Mouse (Mus musculus) leukemia stem cell, adult 10-12 weeks (primary cell): ENCODE results near the gene Plvap. TPM values are rescaled to one million over a fixed set of nuclear protein-coding genes. Genes with fewer than 3 reads are reported as not detected.

ENCODE experiments used
- polyA plus RNA-seq: library from polyadenylated mRNA; stranded (reverse); fragments of >175 nt; gene quantifications from 2 replicates; pipeline ENCODE4 v1.2.3, GENCODE M21; 2012; ENCODE audit warnings: low replicate concordance

Gene Plvap
- polyA plus RNA-seq, result 112 and 117 TPM in 2 replicates

DNA sequence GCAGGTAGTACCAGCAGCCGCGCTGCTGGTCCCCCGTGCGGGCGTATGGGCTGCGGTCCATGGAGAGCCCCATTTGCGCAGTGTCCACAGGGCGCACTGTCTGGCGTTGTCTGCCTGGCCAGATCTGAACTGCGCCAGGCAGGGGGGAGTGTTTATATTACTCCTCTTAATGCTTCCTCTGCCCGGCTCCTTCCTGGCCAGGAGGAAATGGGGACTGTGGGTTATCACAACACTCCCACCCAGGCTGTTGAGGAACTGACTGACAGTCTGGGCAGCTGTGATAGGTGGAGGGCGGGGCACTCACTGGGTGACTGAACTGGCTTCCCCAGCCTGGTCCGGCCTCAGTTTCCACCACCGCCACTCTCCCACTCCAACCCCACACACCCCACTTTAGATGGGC, at the start of gene Plvap:
Gene Plvap (minus strand): TSS at position 109 of the 400 bp plus-strand sequence.

DNA sequence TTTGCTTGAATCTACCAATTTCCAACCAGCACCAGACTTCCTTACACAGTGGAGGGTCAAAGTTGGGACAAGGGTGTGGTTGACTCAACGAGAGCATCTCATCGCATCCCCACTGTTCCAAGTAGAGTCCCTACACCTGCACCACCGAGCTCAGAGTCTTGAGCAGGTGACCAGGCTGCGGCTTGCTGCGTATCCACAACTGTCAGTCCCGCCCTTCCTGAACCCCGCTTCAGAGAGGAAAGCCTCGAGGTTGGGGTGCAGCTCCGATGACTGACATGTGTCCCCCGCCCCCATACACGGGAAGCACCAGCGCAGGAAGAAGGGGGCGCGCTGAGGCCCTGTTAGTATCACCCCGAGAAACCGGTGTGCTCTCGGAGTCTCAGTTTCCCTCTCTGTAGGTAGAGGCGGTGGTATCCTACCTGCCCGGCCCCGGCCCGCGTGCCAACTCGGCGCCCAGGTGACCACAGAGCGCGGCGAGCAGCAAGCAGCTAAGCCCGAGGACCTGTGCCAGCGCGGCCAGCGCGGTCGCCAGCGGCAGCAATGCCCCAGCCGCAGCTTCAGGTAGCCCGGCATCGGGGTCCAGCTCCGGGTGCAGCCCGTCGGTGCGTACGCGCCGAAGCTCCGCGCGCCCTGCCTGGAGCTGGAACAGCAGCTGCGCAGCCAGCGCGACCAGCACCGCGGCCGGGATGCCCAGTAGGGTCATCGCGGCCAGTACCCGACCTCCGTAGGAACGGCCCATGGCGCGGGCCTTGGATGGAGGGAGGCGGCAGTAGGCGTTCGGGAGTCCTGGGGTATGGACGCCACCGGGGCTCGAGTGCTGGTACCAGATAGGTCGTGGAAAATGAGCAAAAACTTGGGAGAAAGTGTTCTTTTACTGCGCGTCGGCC, 46.8 kb upstream of the Plvap start, which contains the start of gene Tmem221:
Gene Tmem221 (minus strand): TSS at position 801 of the 887 bp plus-strand sequence.

GRCm38 (mm10) chr8:71542632-71543343, 31.2 kb upstream of the Plvap start, which contains the start of gene Mvb12a:
TSS of gene Mvb12a (plus strand) at chr8:71542922.

DNA sequence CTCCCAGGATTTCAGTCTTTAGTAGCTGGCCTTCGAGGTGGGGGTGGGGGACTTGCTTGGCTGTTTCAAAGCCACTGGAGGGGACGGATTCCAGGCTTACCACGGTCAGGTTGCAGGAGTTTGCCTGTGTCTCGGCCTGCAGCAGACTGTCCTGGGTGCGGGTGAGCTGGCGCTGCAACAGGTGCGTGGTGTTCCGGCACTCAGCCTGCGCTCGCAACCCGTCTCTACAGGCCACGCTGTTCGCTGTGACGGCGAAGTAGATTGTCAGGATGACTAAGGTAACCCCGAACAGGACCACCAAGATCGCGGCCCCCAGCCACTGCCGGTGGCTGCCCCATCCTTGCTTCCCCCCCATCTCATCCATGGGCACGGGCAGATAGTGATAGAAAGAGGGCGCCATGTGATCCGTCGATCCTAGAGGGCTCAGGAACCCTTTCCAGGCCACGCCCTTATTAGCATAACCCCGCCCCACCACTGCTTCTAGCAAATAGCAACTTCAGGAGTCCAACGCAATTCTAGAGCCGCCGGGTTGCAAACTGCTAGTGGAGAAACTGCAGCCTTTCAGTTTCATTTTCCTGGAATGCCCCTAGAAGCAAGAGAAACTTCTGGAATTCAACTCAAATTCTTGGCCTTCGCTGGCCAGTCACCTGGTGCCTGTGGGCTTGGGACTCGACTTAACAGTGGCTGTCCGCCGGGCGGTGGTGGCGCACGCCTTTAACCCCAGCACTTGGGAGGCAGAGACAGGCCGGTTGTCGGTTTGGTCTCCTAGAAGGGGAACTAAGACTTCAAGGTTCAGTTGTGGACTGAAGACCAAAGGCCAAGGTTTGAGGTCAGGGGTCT, 25.7 kb upstream of the Plvap start, which contains the start of gene Bst2:
Gene Bst2 (minus strand): TSS at position 429 of the 840 bp plus-strand sequence.

GRCm38 (mm10) chr8:71525226-71526050, 13.9 kb upstream of the Plvap start, which contains the start of gene Ccdc194:
TSS of gene Ccdc194 (minus strand) at chr8:71525711.

GRCm38 (mm10) chr8:71487691-71488445, 23.7 kb downstream of the Plvap start, which contains the start of gene Gtpbp3:
TSS of gene Gtpbp3 (plus strand) at chr8:71488103.

DNA sequence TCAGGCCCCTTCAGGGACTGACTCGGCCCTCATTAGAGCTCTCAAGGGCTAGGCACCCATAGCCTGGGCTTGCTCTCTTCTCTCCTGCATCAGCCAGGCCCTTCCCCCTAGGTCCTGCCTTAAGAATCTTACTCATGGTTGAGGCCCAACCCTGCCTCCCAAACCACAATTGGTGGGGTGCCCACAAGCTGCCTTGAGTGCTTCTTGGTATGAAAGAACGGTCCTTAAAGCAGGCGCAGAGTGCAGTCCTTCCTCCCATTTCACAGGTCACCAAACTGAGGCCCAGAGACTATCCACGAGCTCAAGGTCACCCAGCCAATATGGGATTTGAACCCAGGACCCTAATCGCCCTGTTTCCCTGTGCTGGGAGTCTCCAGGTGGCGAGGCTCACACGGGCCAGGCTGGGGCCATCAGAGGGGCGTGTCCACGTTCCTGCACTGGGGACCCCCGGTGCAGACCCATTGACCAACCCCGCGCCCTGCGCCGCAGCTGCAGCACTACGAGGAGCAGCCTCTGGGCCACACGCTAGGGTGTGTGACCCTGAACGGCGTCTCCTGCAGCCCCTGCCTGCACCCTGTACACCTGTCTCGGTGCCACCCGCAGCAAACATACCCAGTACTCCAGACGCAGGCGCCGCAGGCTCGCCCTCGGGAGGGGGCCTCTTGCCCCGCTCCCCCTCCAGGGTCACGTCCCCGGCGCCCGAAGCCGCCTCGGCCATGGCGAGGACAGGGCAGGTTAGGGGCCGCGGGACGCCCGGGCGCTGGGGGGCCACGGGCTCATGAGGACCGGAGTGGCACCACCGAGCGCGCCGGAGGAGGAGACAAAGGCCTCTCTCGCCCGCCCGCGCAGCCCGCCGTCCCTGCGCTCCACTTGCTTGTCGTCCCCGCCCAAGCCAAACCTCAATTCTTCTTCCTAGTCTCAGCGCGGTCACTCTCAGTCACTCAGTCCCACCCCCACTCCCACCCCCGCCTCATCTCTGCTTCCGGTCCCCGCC, 26.1 kb downstream of the Plvap start, which contains the start of gene Ano8:
Gene Ano8 (minus strand): TSS at position 822 of the 994 bp plus-strand sequence.

GRCm38 (mm10) chr8:71468916-71469315, 42.6 kb downstream of the Plvap start, which contains the start of gene Dda1:
TSS of gene Dda1 (plus strand) at chr8:71469199.

GRCm38 (mm10) chr8:71464513-71465500, 46.7 kb downstream of the Plvap start, which contains the start of gene Mrpl34:
TSS of gene Mrpl34 (plus strand) at chr8:71464959.

DNA sequence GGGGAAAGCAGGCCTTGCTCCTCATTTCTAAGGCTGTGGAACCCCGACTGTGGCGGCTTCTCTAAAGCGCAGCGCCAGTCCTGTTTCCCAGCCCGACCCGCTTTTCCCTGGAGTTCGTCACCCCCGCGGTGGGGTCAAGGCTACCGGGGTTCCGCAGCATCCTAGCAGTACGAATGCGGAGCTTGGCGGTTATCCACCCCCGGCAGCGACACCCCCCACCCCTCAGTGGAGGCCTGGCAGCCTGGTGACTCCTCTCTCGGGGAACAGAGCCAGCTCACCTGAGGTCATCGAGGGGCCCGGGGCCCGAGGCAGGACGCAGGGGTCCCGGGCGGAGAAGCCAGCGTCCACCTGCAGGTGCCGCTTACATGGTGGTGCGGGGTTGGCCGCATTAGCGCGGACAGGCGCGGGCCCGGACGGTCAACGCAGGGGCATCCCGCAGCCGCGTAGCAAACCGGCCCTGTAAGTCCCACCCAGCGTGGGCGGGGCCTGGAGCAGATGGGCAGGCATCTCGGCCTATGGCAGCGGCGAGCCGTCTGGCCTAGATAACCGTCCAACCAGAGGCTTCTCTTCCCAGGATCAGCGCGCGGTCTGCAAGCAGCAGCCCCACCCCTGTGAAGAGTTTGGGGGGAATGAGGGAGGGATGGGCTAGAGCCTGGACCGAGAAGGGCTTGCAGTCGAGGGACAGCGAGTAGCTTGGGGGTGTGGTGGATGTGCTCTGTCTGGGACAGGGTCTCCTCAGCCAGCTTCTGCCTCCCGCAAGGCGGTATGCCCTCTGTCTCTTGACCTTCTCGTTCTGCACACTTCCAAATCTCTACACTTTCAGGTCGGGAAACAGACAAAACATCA, 48.1 kb downstream of the Plvap start, which contains the start of gene Abhd8:
Gene Abhd8 (minus strand): TSS at position 468 of the 846 bp plus-strand sequence.

Other genes with a start within 250 kb of the Plvap start
- gene Myo9b, start 239.0 kb downstream of the Plvap start, polyA plus RNA-seq, result 65.7 and 76.7 TPM in 2 replicates
- 11.2 and 22.3 TPM in 2 replicates for gene Haus8, start 238.8 kb downstream of the Plvap start, polyA plus RNA-seq
- 69.6 and 217 TPM in 2 replicates for gene Use1, start 144.9 kb downstream of the Plvap start, polyA plus RNA-seq
- gene Ocel1, start 140.5 kb downstream of the Plvap start, polyA plus RNA-seq, result 37.5 and 54.6 TPM in 2 replicates
- gene Nr2f6, start 129.8 kb downstream of the Plvap start, polyA plus RNA-seq, result 41.6 and 43.4 TPM in 2 replicates
- gene Ushbp1, start 116.0 kb downstream of the Plvap start, polyA plus RNA-seq, result 1.0 and 2.4 TPM in 2 replicates
- 83.3 and 110 TPM in 2 replicates for gene Babam1, start 114.9 kb downstream of the Plvap start, polyA plus RNA-seq
- 54.3 and 71.6 TPM in 2 replicates for gene Ankle1, start 105.7 kb downstream of the Plvap start, polyA plus RNA-seq
- 45.0 and 50.9 TPM in 2 replicates for gene Abhd8, start 48.1 kb downstream of the Plvap start, polyA plus RNA-seq
- gene Mrpl34, start 46.8 kb downstream of the Plvap start, polyA plus RNA-seq, result 165 and 189 TPM in 2 replicates
- 368 and 785 TPM in 2 replicates for gene Dda1, start 42.6 kb downstream of the Plvap start, polyA plus RNA-seq
- 5.7 and 14.5 TPM in 2 replicates for gene Ano8, start 25.8 kb downstream of the Plvap start, polyA plus RNA-seq
- gene Gtpbp3, start 23.6 kb downstream of the Plvap start, polyA plus RNA-seq, result 55.7 and 59.9 TPM in 2 replicates
- gene Ccdc194, start 14.0 kb upstream of the Plvap start, polyA plus RNA-seq, result 0.37 TPM in 1 of 2 replicates, not detected in the other
- 122 and 170 TPM in 2 replicates for gene Bst2, start 25.7 kb upstream of the Plvap start, polyA plus RNA-seq
- gene Mvb12a, start 31.2 kb upstream of the Plvap start, polyA plus RNA-seq, result 132 and 189 TPM in 2 replicates
- 0.39 and 0.57 TPM in 2 replicates for gene Tmem221, start 47.1 kb upstream of the Plvap start, polyA plus RNA-seq
- not detected in 2 replicates for gene Nxnl1, start 54.8 kb upstream of the Plvap start, polyA plus RNA-seq
- gene Slc27a1, start 57.1 kb upstream of the Plvap start, polyA plus RNA-seq, result 1.5 and 2.9 TPM in 2 replicates
- gene Pgls, start 80.4 kb upstream of the Plvap start, polyA plus RNA-seq, result 248 and 344 TPM in 2 replicates
- gene Fam129c, start 85.9 kb upstream of the Plvap start, polyA plus RNA-seq, result 16.0 and 36.7 TPM in 2 replicates
- gene Colgalt1, start 99.2 kb upstream of the Plvap start, polyA plus RNA-seq, result 42.1 and 64.1 TPM in 2 replicates
- gene Unc13a, start 160.0 kb upstream of the Plvap start, polyA plus RNA-seq, result 0.10 and 0.25 TPM in 2 replicates
- gene Jak3, start 164.5 kb upstream of the Plvap start, polyA plus RNA-seq, result 47.1 and 71.7 TPM in 2 replicates
- gene Insl3, start 177.5 kb upstream of the Plvap start, polyA plus RNA-seq, result 30.3 and 31.3 TPM in 2 replicates
- 2.1 and 3.0 TPM in 2 replicates for gene B3gnt3, start 190.0 kb upstream of the Plvap start, polyA plus RNA-seq
- 623 and 753 TPM in 2 replicates for gene Fcho1, start 214.0 kb upstream of the Plvap start, polyA plus RNA-seq